Mouse (Mus musculus) olfactory bulb, adult 2 months (tissue): ENCODE results near the gene Bicd2. TPM values are rescaled to one million over a fixed set of nuclear protein-coding genes. Genes with fewer than 3 reads are reported as not detected.
A peak's percentile ranks its signal among the peaks of the same experiment; 100 is the strongest.

Experiments
- H3K27ac ChIP-seq: fragments of 200-500 bp; 2 replicates; pipeline ENCODE4 v1.5.1; 2012; ENCODE audit warnings: low read depth, low read length; ENCODE audit not compliant: insufficient read depth
- H3K4me1 ChIP-seq: fragments of 200-500 bp; 2 replicates; pipeline ENCODE4 v1.6.1; 2012; ENCODE audit warnings: low read length; ENCODE audit not compliant: control insufficient read depth, insufficient read depth
- H3K4me3 ChIP-seq: fragments of 200-500 bp; 2 replicates; pipeline ENCODE4 v1.5.1; 2012; ENCODE audit warnings: mild to moderate bottlenecking, low read depth, low read length, moderate library complexity; ENCODE audit not compliant: insufficient read depth
- CTCF ChIP-seq: fragments of 200-500 bp; IDR thresholded peaks from 2 replicates; pipeline ENCODE4 v1.5.1; 2012; ENCODE audit warnings: low read depth, mild to moderate bottlenecking, low read length, moderate library complexity; ENCODE audit not compliant: insufficient read depth
- POLR2A ChIP-seq: fragments of 200-500 bp; IDR thresholded peaks from 2 replicates; pipeline ENCODE4 v1.6.1; 2012; ENCODE audit warnings: mild to moderate bottlenecking, low read depth, low read length, moderate library complexity; ENCODE audit not compliant: insufficient read depth
- WGBS: fragments of 180-500 bp; shearing (Covaris S2); methylation state at CpG from one replicate; pipeline ENCODE4 v1.1.7; 2018; 5-methylcytosine and 5-hydroxymethylcytosine counted together
- polyA plus RNA-seq: library from polyadenylated mRNA; stranded (reverse); fragments of >200 nt; gene quantifications from 2 replicates; pipeline ENCODE4 v1.2.4, GENCODE M21; 2012; ENCODE audit warnings: low replicate concordance; ENCODE audit not compliant: missing spikeins, insufficient read depth, insufficient read length

The Bicd2 gene
- polyA plus RNA-seq, 1 experiment = 48.0 TPM

DNA sequence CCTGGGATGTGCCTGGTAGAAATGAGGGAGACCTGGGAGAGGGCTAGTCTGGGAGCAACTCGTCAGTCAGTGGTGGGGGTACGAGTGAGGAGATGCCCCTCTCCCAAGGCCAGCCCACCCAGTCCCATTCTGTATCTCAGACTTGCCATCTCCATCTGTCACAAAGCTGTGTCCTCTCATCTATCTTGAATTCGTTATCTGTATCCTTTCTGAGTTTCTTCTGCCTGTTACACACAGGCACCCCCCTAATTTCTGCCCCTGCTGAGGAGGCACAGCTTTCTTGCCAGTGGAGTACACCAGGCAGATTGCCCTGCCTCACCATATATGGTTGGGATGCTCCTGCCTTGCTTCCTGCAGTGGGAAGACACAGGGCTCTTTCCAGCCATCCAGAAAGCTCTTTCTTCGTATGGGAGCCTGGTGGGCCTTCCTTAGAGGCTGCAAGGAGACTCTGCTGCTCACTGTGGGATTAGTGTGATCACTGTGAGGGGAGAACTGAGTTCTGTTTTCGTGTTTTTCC lies 12.7 kb downstream of the Bicd2 start:
- WGBS = 50% methylated on average over 5 of the region's 5 CpGs
- no peak for TF ChIP-seq CTCF
- no peak for TF ChIP-seq POLR2A
- Histone ChIP-seq H3K27ac (0 out of 2 replicates have a peak overlapping the region, but pooled peaks have one; percentile 8), H3K4me1 (peaks cover 24% of the 10 kb centered on the region), H3K4me3 (no peak overlapping the region)

DNA sequence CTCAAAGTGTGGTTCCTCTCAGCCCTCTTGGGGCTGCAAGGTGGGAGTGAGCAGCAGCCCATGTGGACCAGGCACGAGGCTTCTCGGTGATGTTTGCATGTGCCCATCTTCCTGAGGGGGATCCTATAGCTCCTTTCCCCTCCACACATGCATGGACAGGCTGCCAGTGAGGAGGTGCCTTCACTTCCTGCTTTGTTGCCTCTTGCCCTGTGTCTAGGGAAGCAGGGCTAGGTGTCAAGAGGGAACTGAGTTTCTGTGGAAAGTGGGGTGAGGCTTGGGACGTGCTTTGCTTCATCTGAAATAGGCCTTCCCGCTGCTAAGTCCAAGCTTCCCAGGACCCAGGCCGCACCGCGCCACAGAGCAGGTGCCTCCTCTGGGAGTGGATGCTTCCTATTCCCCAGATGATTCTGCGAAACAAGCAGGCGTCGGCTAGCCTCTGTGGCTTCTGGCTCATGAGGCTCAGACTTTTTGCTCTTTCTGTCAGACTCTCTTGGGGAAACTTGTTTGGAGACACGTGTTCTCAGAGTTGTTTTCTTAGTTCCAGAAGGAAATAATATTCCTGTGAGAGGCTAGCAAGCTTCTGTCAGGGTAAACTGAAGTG lies 14.2 kb downstream of the Bicd2 start:
- Histone ChIP-seq H3K4me3 (no peak overlapping the region), H3K27ac (no peak overlapping the region), H3K4me1 (peaks cover 24% of the 10 kb centered on the region)
- 70% methylated on average over 11 of the region's 11 CpGs for WGBS
- TF ChIP-seq CTCF (no peak), POLR2A (no peak)

DNA sequence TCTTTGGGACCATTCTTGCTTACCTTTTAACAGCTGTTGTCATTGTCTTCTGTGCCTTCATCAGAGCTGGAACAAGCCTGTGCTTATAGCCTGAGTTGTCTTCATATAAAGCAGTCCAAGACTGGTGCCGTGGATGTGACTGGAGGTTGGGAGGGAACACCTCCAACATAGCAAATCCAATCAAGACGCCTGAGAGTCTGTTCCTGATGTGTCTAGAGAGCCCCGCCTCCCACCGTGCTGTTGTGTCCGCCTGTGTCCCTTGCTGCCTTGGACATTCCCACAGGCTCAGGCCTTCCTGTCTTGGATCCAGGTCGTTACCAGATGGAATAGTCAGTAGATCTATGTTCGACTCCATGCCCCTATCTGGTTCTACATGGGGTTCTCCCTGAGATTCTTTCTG lies 14.7 kb downstream of the Bicd2 start:
- WGBS = 76% methylated on average over 7 of the region's 7 CpGs
- TF ChIP-seq CTCF = no peak
- no peak for TF ChIP-seq POLR2A
- no peak overlapping the region for H3K27ac ChIP-seq
- H3K4me3 ChIP-seq = no peak overlapping the region
- H3K4me1 ChIP-seq = peaks cover 26% of the 10 kb centered on the region

DNA sequence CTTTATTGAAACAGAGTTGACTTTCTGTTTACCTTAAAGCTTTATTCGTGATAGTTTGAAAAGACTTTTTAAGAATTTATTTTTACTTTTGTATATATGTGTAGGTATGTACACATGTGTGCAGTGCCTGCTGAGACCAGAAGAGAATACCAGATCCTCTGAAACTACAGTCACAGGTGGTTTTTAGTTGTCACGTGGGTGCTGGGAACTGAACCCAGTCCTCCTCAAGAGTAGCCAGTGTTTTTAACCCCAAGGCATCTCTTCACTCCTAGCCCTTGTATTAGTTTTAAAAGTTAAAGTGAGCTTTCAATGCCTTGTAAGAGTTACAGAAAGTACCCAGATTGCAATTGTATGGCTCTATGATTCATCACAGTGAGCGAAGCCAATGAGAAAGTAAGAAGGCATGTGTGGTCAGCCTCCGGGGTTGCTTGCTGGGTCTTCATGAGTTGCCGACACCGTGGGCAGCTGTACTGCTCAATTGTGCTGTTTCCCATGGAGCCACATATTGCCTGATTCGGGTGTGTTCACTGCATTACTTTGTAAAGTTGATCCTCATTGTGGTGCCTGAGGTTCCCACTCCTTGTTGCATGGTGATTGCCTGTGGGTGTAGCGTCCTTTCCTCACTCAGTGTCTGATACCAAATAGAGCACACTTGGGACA lies 16.1 kb downstream of the Bicd2 start:
- Histone ChIP-seq H3K4me3 (no peak overlapping the region), H3K4me1 (peaks cover 26% of the 10 kb centered on the region), H3K27ac (no peak overlapping the region)
- WGBS = 95% methylated on average over 8 of the region's 8 CpGs
- no peak for TF ChIP-seq CTCF
- TF ChIP-seq POLR2A = no peak

DNA sequence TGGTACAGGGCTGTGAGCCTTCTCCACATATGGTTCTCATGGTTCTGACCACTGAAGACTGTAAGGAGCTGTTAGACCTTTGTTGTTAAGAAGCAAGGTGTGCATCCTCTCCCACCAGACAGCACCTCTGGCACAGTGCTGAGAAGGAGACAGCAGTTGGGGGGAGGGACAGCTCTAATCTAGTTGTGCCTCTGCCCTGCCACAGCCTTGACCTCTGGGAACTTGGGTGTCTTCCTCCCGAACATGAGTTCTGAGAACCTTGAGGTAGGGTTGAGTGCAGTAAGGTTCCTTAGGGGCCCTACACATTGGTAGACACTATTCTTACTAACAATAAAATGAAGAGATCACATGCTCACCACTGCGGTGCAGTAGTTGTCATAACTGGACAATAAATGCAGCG lies 16.8 kb downstream of the Bicd2 start:
- Histone ChIP-seq H3K4me3 (no peak overlapping the region), H3K4me1 (peaks cover 21% of the 10 kb centered on the region), H3K27ac (no peak overlapping the region)
- TF ChIP-seq POLR2A = no peak
- TF ChIP-seq CTCF = no peak
- 97% methylated on average over 3 of the region's 3 CpGs for WGBS

DNA sequence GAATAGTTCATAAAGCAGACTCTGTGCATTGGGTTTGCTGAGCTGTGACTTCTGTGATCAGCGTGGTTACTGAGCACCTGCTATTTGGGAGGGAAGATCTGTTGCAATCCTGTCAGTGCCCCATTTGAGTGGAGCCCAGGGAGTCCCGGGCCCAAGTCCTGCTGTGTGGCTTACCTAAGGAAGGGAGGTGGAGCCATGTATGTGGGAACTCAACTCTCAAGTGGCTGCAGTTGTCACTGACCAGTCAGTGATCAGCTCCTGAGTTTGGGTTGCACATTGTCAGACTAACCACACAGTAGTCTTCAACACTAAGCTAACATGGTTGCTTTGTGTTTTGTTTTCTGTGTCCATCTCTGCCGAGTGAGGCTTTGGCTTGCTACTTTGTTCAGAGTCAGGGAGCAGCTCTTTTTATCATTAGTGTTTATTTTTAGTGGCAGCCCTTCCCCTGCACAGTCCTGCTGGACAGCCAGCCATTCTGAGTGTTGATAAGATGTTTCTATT lies 19.6 kb downstream of the Bicd2 start:
- H3K4me3 ChIP-seq = no peak overlapping the region
- H3K27ac ChIP-seq = no peak overlapping the region
- TF ChIP-seq CTCF (no peak), POLR2A (no peak)
- peaks cover 20% of the 10 kb centered on the region for H3K4me1 ChIP-seq
- 17% methylated on average over 3 of the region's 3 CpGs for WGBS

DNA sequence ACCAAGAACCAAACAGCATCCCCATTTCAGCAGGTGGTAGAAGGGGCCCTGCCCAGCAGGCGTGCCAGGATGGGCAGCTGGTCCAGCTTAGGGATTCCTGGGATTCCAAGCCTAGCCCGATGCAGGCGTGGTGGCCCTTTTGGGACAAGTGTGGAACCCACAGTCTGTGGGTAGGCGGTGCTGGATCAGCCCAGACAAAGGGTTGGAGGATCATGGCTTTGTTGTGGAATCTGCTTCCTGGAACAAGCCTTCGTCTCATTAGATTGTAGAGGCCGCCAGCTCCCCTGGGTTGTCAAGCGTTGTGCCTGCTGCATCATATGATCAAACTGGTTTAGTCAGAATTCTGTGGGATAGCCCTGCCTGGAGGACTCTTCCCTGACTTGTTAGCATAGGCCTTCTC lies 21.0 kb downstream of the Bicd2 start:
- no peak for TF ChIP-seq CTCF
- no peak for TF ChIP-seq POLR2A
- 62% methylated on average over 7 of the region's 7 CpGs for WGBS
- H3K27ac ChIP-seq = no peak overlapping the region
- H3K4me1 ChIP-seq = peaks cover 24% of the 10 kb centered on the region
- H3K4me3 ChIP-seq = no peak overlapping the region

DNA sequence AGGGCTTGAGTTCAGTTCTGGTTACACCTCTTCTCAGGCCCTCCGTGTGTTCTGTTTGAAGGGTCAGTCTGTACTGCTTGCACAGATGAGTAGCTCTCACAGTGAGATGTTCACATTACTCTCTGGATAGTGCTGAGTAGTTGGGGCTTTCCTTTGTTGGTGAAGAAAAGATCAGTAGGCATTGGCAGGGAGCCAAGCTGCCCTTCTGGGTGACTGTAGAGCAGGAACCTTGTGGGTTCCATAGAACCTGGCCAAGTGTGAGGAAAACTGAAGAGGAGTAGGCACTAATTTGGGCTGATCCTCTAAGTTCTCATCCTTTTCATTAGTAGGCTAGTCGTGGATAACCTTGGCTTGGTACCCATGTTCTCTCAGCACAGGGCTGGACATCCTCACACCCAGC lies 21.4 kb downstream of the Bicd2 start:
- no peak for TF ChIP-seq POLR2A
- no peak for TF ChIP-seq CTCF
- Histone ChIP-seq H3K27ac (no peak overlapping the region), H3K4me1 (peaks cover 24% of the 10 kb centered on the region), H3K4me3 (no peak overlapping the region)
- 47% methylated on average over 2 of the region's 2 CpGs for WGBS

DNA sequence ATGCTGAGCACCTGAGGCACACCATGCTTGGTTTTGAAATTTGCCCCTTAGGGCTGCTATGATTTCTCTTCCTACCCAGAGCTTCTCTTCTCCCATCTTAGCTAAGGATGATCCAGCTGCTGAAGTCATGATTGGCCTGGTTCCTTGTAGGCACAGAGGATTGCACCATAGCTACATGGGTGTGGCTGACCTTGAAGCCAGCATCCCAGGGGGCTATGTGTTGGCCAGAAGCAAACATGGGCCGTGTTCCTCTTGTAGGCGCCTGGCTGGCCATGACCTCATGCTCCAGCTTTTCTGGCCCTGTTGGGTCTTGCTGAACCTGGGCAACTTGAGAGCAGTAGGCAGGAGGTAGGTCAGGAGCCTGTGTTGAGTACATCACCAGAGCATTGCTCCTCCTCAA lies 23.3 kb downstream of the Bicd2 start:
- no peak overlapping the region for H3K4me3 ChIP-seq
- WGBS = 73% methylated on average over 2 of the region's 2 CpGs
- no peak overlapping the region for H3K27ac ChIP-seq
- no peak for TF ChIP-seq CTCF
- no peak for TF ChIP-seq POLR2A
- peaks cover 26% of the 10 kb centered on the region for H3K4me1 ChIP-seq
